Mouse (Mus musculus) hindbrain, embryonic 16.5 days (tissue): ENCODE data around the gene Hoxa9. TPM values are rescaled to one million over a fixed set of nuclear protein-coding genes. Genes with fewer than 3 reads are reported as not detected.

ENCODE experiments used
- ATAC-seq: fragments of 200-750 bp; cut with Nextera tagmentation; 2 replicates; pipeline ENCODE4 v1.8.0; 2017; ENCODE audit warnings: moderate TSS enrichment, moderate library complexity
- H3K27ac ChIP-seq: fragments of 300-500 bp; sonication (generic); 2 replicates; pipeline ENCODE4 v1.5.1; 2014; ENCODE audit warnings: low read depth, mild to moderate bottlenecking, control low read depth, low read length, moderate library complexity
- H3K27me3 ChIP-seq: fragments of 300-500 bp; sonication (generic); replicated peaks from 2 replicates; pipeline ENCODE4 v1.6.1; 2014; ENCODE audit warnings: low read length; ENCODE audit not compliant: control insufficient read depth, insufficient read depth
- H3K36me3 ChIP-seq: fragments of 300-500 bp; sonication (generic); 2 replicates; pipeline ENCODE4 v1.6.1; 2014; ENCODE audit warnings: mild to moderate bottlenecking, low read length, moderate library complexity, mixed read lengths; ENCODE audit not compliant: control insufficient read depth, insufficient read depth
- H3K4me1 ChIP-seq: fragments of 300-500 bp; sonication (generic); 2 replicates; pipeline ENCODE4 v1.6.1; 2014; ENCODE audit warnings: low read depth, low read length; ENCODE audit not compliant: control insufficient read depth, insufficient read depth
- H3K4me2 ChIP-seq: fragments of 300-500 bp; sonication (generic); 2 replicates; pipeline ENCODE4 v1.6.1; 2014; ENCODE audit warnings: mild to moderate bottlenecking, low read length, control low read depth, moderate library complexity
- H3K4me3 ChIP-seq: fragments of 300-500 bp; sonication (generic); 2 replicates; pipeline ENCODE4 v1.5.1; 2014; ENCODE audit warnings: mild to moderate bottlenecking, low read length, control low read depth, moderate library complexity
- H3K9ac ChIP-seq: fragments of 300-500 bp; sonication (generic); 2 replicates; pipeline ENCODE4 v1.6.1; 2014; ENCODE audit warnings: low read depth, mild to moderate bottlenecking, control low read depth, low read length, moderate library complexity
- H3K9me3 ChIP-seq: fragments of 300-500 bp; sonication (generic); 2 replicates; pipeline ENCODE4 v1.6.1; 2014; ENCODE audit warnings: mild to moderate bottlenecking, low read length, moderate library complexity; ENCODE audit not compliant: control insufficient read depth
- WGBS: fragments of 180-500 bp; shearing (Covaris S2); extraction: QIAGEN DNeasy Blood & Tissue Kit; methylation state at CpG from one replicate; pipeline ENCODE4 v1.1.7; 2014; 5-methylcytosine and 5-hydroxymethylcytosine counted together
- polyA plus RNA-seq: library from polyadenylated mRNA; unstranded; fragments of >200 nt; fragmentation: Nextera tagmentation; extraction: Ambion mirVana; gene quantifications from 2 replicates; pipeline ENCODE4 v1.2.1, GENCODE M21; 2015

Gene Hoxa9
- polyA plus RNA-seq, 1 experiment from 2014 or later, result 0.48 TPM

GRCm38 (mm10) chr6:52252775-52253376 lies 22.0 kb upstream of the Hoxa9 start:
- peaks cover 67% of the 10 kb centered on the region for H3K27me3 ChIP-seq
- no peak overlapping the region for H3K4me3 ChIP-seq
- H3K27ac ChIP-seq, result no peak overlapping the region
- H3K4me1 ChIP-seq, result no peaks in the 10 kb centered on the region
- no peak overlapping the region for H3K4me2 ChIP-seq
- no peaks in the 10 kb centered on the region for H3K9me3 ChIP-seq
- WGBS, result under 1% methylated on average over 35 of the region's 35 CpGs
- no peaks in the 10 kb centered on the region for H3K36me3 ChIP-seq
- H3K9ac ChIP-seq, result no peak overlapping the region
- ATAC-seq, result no peak

- no peak overlapping the region for H3K4me3 ChIP-seq
- no peak for ATAC-seq
Observed at GRCm38 (mm10) chr6:52252016-52252774, 21.3 kb upstream of the Hoxa9 start.

DNA sequence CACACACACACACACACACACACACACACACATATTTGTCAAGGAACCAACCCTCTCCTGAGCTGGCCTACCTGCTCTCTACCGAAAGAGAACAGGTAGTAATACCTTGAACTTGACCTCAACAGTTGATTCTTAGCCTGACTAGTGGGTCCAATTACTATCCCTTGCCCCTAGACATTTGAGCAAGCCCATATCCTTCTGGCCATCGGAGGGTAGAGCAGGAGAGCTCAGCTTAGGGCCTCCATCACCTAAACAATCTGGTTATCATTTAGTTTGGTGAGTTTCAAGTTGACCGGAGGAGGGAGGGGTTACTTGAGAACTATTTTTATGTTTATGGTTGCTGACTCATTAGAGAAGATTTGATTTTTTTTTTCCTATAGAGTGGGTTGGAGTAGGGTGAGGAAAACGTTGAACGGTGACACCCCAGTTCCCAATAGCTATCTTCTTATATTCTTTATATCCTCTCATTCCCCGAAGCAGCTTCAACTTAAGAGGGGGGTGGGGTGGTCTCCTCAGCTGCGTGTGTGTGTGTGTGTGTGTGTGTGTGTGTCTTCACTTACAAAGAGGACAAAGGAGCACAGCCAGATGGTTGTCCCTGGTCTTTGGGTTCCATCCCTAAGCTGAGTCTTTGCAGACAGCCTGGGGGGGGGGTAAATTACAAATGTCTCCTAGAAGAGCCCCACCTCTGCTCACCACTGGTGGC lies 20.4 kb upstream of the Hoxa9 start:
- Histone ChIP-seq H3K27ac (no peak overlapping the region), H3K4me1 (no peaks in the 10 kb centered on the region), H3K36me3 (no peaks in the 10 kb centered on the region), H3K4me2 (no peak overlapping the region), H3K4me3 (no peak overlapping the region), H3K9ac (no peak overlapping the region), H3K9me3 (no peaks in the 10 kb centered on the region), H3K27me3 (peaks cover 70% of the 10 kb centered on the region)
- no peak for ATAC-seq
- WGBS, result 12% methylated on average over 7 of the region's 7 CpGs

More at GRCm38 (mm10) chr6:52252016-52252774, 21.3 kb upstream of the Hoxa9 start:
- Histone ChIP-seq H3K27me3 (peaks cover 69% of the 10 kb centered on the region), H3K4me2 (no peak overlapping the region), H3K4me1 (no peaks in the 10 kb centered on the region), H3K36me3 (no peaks in the 10 kb centered on the region), H3K9ac (no peak overlapping the region), H3K9me3 (no peaks in the 10 kb centered on the region), H3K27ac (no peak overlapping the region)
- 3% methylated on average over 24 of the region's 24 CpGs for WGBS

DNA sequence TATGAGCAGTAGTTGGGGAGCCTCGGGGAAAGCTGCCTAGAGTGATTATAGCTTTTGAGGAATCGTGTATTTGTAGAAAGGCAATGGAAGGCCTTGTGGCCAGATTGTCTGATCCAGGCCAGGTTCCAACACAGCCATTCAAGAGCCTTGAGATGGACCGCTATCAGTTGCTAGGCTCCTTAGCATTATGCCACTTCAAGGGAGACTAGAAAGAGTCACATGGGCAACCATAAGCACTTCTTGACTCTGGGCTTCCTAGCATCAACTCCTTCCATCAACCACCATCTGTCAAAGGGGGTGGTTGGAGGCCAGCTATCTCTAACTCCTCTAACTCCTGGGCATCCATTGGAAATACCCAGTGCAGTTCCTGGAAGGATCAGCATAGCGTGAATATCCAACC lies 18.9 kb upstream of the Hoxa9 start:
- H3K4me3 ChIP-seq, result no peak overlapping the region
- H3K9me3 ChIP-seq, result peaks cover 4% of the 10 kb centered on the region; the same call in 1 of the 2 replicates
- H3K36me3 ChIP-seq, result no peaks in the 10 kb centered on the region
- H3K9ac ChIP-seq, result no peak overlapping the region
- ATAC-seq, result no peak
- no peaks in the 10 kb centered on the region for H3K4me1 ChIP-seq
- H3K27ac ChIP-seq, result no peak overlapping the region
- 3% methylated on average over 4 of the region's 4 CpGs for WGBS
- H3K27me3 ChIP-seq, result peaks cover 74% of the 10 kb centered on the region
- H3K4me2 ChIP-seq, result no peak overlapping the region

- under 1% methylated on average over 16 of the region's 16 CpGs for WGBS
- no peak overlapping the region for H3K27ac ChIP-seq
- no peak for ATAC-seq
- H3K4me3 ChIP-seq, result no peak overlapping the region
- H3K36me3 ChIP-seq, result no peaks in the 10 kb centered on the region
- H3K9ac ChIP-seq, result no peak overlapping the region
- H3K4me2 ChIP-seq, result no peak overlapping the region
- peaks cover 4% of the 10 kb centered on the region; the same call in 1 of the 2 replicates for H3K9me3 ChIP-seq
- peaks cover 74% of the 10 kb centered on the region for H3K27me3 ChIP-seq
- no peaks in the 10 kb centered on the region for H3K4me1 ChIP-seq
Observed at GRCm38 (mm10) chr6:52249415-52249738, 18.5 kb upstream of the Hoxa9 start.

DNA sequence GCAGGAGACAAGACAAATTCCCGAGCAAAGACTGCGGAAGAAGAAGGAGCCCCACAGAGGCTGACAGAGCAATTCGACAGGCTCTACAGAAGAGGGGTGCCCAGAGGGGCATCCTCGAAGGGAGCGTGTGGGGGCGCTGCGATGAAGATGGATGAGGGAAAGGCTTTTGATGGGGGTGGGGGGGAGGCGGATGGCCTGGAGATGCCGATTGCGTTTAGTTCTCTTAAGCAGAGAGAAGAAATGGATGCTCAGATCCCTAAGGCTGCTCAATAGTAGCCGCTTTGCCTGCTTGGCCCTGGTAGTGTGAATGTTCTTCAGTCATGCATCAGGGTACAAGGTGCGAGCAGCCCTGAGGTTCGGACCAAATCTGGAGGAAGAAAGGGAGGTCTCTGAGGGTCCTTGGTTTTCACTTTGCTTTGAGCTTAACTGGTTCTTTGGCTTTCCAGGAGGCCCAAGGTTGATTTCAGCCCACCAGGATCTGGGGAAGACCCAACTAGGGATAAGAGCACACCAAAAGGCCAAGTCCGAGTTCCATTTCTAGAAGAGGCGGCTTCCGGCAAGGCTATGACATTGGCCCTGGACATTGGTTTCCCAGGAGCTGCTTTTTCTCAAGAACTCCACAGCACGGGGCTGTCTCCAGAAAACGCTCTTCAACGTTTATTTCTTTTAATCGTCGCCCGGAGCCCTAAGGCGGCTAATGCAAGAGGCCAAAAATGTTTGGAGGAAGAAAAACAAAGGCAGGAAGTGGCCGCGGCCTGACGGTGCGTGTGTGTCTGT lies 17.9 kb upstream of the Hoxa9 start:
- H3K4me3 ChIP-seq, result no peak overlapping the region
- no peaks in the 10 kb centered on the region for H3K4me1 ChIP-seq
- ATAC-seq, result no peak
- no peak overlapping the region for H3K4me2 ChIP-seq
- H3K27ac ChIP-seq, result no peak overlapping the region
- peaks cover 4% of the 10 kb centered on the region; the same call in 1 of the 2 replicates for H3K9me3 ChIP-seq
- WGBS, result 1% methylated on average over 27 of the region's 27 CpGs
- peaks cover 76% of the 10 kb centered on the region for H3K27me3 ChIP-seq
- no peak overlapping the region for H3K9ac ChIP-seq
- no peaks in the 10 kb centered on the region for H3K36me3 ChIP-seq

- no peaks in the 10 kb centered on the region for H3K4me1 ChIP-seq
- no peak overlapping the region for H3K4me2 ChIP-seq
- no peak overlapping the region for H3K4me3 ChIP-seq
- H3K36me3 ChIP-seq, result no peaks in the 10 kb centered on the region
- H3K9me3 ChIP-seq, result peaks cover 4% of the 10 kb centered on the region; the same call in 1 of the 2 replicates
- 1% methylated on average over 23 of the region's 23 CpGs for WGBS
- no peak for ATAC-seq
- no peak overlapping the region for H3K27ac ChIP-seq
- H3K9ac ChIP-seq, result no peak overlapping the region
- H3K27me3 ChIP-seq, result peaks cover 81% of the 10 kb centered on the region
Observed at GRCm38 (mm10) chr6:52247766-52248637, 17.1 kb upstream of the Hoxa9 start.

DNA sequence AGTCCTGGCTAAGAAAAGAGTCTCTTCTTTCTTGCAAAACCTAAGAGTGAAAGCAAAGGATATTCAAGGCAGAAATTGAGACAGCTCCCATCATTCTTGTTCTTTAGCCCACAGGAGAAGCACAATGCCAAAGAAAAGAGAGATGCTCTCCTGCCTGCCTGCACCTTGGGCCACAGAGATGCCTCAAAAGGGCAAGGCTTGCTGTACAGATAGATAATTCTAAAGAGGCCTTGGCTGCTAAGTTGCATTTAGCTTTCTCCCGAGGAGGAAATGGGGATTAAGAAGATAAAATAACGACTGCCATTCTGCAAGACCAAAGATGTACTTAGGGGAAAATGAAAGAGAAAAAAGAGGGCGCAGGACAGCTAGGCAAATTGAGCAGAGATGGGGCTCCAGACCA lies 16.0 kb upstream of the Hoxa9 start:
- H3K9me3 ChIP-seq, result peaks cover 4% of the 10 kb centered on the region; the same call in 1 of the 2 replicates
- no peak overlapping the region for H3K9ac ChIP-seq
- H3K4me2 ChIP-seq, result no peak overlapping the region
- ATAC-seq, result no peak
- H3K36me3 ChIP-seq, result no peaks in the 10 kb centered on the region
- no peaks in the 10 kb centered on the region for H3K4me1 ChIP-seq
- peaks cover 84% of the 10 kb centered on the region for H3K27me3 ChIP-seq
- WGBS, result 10% methylated on average over 3 of the region's 3 CpGs
- H3K27ac ChIP-seq, result no peak overlapping the region
- no peak overlapping the region for H3K4me3 ChIP-seq
